Mouse (Mus musculus): ENCODE data around the gene Errfi1.

Gene Errfi1

DNA sequence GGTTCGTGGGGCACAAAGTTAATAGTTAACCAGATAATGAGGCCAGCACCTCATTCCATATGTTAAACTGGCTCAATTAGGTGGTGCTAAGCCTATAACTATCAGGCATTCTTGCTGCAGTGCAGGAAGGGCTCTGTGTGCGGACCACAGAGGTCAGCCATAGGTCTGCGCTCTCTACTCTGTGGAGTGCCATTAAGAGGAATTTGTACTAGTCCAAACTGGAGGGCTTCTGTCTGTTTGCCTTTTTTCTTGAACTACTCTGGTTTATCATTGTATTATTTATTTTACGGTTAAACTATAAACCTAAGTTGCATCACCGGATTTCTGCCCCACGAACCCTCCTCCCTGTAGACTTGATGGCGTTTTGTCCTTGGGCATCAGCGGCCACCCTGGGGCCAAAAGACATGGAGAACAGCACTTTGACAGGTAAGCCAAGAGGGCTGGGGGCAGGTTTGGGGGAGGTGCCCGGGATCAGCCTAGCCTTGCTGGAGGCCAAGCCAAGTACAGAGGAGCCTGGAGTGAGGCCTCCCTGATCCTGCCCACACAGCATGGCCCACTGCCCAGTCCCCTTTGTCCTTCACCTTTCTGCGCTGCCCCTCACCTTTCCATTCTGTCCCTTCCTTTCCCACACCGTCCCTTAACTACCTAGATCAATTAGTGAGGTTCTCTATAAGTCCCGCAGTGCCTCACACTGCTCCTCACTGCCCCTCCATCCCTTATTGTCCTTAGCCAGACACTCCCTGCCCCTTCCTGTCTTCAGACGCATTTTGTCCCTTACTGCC is at the start of gene Errfi1:
TSS of gene Errfi1 (plus strand) at position 240 of the 782 bp plus-strand sequence.
- DNase-seq (ENCODE audit: low spot score in 2 of 2), result no peak

DNA sequence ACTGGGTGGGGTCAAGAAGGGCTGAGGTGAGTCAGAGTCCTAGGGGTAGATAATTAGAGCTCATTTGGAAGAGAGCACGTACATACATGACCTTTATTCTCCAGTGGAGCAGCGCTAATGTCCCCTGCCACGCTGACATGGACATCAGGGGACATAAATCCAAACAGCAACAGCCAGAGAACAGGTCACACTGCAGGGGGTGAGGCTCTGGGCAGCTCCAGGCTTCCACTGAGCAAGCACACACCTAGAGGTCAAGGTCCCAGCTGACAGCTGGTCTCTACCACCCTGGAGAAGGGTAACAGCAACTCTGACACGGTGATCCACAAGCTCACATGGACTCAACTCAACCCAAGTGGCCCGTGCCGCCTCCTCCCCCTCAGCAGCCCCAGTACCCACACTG is 49.5 kb upstream of the Errfi1 start:
- DNase-seq (ENCODE audit: low spot score in 2 of 2), result no peak

DNA sequence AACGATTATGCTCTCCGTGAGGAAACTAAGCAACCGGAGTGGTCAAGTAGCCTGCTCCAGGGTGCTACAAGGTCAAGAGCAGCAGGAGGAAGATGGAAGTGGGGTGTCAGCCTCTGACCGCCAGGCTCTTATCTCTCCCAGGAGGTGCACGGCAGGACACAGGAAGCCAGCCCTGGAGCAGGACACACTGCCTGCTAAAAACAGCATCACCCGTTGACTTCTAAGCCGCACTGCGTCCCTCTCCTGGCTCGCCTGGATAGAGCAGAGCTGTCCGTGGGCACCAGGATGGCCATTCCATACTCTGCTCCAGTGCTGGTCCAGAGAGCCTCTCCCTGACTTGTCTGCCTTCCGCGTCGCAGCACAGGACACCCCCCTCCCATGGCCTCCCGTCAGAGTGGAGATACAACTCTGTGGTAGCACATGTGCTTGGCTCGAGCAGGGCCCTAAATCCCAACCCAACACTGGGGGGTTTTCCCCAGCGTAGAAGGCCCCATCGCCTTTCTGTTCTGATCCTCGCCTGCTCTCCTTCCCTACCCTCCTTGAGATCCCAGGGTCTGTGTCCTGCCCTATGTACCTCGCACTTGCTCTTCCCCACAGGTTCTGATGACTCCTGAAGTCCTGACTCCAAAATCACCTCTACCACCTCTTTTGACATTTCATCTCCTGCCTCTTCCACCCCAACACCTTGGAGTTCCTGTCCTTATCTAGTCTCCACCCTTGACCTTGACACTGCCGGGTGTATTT is 45.8 kb upstream of the Errfi1 start:
- no peak for DNase-seq (ENCODE audit: low spot score in 2 of 2)

DNA sequence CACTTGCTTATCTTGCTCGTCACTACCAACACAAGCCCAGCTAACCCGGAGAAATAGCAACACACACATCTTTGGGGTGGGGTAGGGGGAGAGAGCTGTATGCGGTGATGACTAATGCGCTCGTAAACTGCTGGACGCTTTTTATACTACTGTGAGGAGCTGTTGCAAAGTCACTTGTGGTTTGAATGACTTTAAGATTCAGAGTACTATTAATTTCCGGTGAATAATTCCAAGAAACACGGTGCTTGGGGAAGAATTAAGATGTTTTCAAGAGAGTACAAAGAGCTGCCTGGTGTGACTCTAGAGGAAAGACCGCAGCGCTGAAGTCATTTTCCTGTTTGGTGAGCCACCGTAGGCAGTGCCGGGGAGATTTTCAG is 45.3 kb upstream of the Errfi1 start:
- DNase-seq (ENCODE audit: low spot score in 2 of 2), result no peak

DNA sequence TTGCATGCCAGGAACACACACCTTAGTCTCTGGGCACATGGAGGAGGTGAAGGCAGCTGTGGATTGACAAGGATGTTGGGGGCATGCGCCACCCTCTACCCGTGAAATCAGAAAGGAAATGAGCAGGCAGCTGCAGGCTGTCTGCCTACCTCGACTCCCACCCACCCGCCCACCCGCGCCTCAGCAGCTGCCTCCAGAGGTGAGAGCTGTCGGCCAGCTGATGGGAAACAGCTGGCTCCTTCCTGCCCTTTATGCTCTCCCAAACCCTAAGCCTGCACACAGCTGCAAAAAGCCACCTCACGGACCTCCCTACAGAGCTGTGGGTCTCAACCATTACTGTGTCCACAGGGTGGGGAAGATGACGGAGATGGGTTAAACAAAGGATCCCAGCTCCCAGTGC is 44.4 kb upstream of the Errfi1 start:
- DNase-seq (ENCODE audit: low spot score in 2 of 2), result no peak

DNA sequence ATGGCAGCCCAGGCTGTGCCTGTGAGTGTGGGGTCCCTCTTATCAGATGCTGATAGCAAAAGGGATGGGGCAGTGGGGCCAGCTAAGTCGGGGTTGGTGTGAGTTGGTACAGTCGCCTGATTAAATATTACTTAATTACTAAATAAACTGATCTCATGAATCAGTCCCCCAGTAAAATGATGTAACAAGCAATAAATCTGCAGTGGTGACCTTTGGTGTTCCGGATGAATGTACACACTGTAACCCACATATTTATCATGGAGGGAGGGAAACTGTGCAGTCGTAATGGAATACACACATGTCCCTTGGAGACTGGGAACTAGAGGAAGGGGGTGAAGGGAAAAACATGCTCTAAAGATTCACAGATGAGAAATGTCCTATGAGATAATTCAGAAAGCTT is 38.6 kb upstream of the Errfi1 start:
- no peak for DNase-seq (ENCODE audit: low spot score in 2 of 2)

DNA sequence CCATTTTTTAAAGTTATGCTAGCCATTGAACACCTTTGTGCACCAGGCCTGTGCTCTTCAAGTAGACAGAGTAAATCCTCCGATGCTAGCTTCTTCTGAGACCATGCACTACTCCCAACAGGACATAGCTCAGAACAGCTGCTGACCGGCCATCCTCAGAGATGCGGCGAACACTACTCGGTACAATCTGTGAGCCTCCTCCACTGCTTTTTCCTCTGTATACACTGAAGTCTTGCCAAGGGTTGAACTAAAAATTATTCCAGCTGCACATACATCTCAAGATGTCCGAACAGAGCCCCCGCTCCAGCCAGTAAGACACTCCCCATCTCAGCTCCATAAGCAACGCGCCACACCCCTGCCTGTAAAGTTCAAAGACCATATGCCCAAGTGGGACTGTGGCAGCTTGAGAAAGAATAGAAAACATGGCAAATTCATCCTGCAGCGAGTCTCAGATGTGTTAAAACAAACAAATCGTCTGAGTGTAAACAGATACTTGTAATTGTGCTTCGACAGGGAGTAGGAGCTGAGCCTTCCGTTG is 37.2 kb upstream of the Errfi1 start:
- no peak for DNase-seq (ENCODE audit: low spot score in 2 of 2)

DNA sequence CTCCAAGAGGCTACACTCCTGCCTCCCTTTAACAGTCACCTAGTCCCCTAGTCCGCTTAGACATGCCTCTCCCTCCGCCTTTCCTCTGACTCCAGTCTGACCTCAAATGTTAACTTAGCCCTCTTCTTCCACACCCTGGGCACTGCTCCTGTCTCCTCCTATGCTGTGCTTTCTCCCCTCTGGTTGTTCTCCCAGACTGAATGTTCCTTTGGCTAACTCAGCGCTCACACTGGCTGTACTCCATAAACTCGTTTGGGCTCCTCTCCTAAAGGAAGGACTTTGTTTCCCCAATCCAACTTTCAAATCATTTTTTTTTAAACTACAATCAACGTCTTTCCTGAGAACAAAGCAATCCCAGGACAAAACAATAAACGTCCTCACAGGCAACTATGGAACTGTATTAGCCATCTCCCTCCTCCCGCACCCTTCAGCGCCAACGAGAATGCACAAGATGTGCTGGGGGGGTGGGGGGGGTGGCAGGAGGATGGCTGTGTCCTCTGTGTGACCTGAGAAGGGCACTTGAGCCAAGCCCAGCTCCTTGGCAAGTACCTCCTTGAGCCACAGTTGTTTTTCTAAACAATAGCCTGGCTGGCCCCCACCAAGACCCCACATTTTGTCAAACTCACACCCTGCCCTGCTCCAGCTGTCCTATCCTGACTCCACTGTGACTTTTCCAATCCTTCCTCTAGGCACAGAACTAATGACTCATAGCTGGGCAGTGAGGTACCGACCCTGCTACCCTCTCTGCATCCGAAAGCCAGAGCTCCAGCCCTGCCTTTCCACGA is 34.4 kb upstream of the Errfi1 start:
- no peak for DNase-seq (ENCODE audit: low spot score in 2 of 2)

DNA sequence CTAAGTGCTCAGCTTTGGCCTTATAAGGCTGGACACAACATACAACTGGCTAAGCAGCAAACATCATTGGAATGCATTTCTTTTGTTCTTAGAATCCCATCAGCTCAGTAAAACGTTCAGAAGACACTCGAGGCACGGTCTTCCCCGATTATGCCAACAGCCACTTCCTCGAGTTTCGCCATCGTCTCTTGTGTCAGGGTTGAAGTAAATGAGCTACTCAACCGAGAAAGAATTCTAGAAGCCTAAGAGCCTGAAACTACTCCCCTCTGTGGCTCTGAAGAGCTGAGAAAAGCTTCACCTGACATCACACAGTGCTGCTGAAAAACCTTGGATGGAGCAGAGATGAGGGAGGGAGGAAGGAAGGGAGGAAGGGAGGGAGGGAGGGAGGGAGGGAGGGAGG is 32.3 kb upstream of the Errfi1 start:
- no peak for DNase-seq (ENCODE audit: low spot score in 2 of 2)

DNA sequence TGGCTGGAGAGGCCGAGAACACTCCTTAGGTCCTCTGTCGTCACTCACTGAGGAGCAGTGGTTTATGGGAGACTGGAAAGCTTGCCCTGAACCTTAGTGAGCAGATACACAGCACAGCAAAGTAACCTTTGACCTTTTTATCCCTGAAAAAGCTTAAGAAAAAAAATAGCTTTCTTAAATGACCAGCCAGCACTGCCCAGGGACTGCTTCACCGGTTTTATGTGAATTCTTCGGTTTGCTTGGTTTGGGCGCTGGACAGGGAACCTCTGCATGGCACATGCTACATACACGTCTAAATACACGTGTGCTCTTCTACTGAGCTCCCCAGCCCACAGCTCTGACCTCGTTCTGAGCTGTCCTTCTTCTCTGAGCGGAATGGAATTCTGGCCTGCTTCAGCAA is 31.1 kb upstream of the Errfi1 start:
- no peak for DNase-seq (ENCODE audit: low spot score in 2 of 2)

DNA sequence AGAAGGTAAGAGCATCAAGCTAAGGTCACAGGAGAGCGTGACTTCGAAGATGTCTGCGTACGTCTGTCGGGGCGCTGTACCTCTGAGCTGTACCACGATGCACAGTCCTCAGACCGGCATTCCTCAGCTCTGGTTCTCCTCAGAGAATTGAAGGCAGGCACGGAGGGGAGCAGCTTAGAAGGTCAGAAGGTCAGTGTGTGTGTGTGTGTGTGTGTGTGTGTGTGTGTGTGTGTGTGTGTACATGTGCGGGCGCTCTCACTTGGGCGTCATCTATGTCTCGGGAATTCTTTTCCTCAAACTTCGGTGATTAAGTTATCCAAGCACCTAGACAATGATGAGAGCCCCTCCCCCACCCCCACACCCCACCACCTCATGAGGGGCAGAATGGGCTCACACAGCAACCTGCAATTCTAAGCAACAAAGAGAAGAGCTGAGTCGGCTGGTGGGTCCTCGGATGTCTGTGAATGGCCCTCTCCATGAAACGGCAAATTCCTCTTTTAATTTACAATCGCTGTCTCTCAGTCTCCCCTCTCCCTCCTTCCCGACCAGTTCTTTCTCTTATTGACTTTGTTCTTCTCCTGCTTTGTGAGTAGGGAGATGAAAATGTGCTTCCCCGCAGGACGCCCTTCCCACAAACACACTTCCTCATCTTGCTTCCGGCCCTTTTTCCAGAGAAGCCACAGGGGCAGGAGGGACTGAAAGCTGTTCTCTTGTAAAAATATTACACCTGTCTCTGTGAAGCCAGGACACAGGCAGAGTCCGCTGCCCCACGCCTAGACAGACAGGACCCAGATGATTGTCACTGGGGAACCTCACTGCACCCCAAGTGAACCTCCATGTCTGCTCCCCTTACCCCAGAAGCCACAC is 29.9 kb upstream of the Errfi1 start:
- DNase-seq (ENCODE audit: low spot score in 2 of 2), result no peak

DNA sequence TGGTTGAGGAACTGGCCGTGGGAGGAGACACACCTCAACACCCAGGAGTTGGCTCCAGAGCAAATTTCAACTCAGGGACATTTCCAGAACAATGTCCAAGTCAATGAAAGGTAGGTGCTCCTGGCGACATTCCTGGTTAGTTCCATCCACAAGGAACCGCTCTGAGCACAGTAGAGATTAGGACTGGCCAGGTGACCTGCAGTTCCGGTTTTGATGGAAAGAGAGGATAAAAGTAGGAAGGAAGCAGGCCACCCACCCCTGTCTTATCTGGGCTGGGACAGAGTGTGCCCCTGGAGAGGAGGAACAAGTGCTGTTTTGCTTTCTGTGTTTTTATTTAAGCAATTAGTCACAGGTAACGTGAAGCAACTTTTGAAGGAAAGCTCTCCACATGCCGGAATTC is 28.8 kb upstream of the Errfi1 start:
- DNase-seq (ENCODE audit: low spot score in 2 of 2), result no peak

DNA sequence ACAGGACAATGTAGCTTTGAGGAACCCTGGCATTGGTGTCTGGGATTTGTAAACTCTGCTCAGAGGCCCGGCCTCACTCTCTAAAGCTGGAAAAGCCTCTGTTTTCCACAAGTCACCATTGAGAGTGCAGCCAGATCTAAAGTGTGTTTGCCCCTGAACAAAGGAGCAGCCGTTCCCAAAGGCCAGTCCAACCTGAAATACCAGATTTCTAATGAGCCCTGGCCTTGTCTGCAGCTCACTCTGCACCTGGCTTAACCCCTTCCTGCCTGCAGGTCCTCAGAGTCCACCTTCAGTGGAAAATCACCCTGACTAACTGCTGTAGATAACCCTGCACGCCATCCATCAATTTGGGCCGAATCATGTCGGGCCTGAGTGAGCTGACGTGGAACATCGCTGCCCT is 28.2 kb upstream of the Errfi1 start:
- DNase-seq (ENCODE audit: low spot score in 2 of 2), result no peak

DNA sequence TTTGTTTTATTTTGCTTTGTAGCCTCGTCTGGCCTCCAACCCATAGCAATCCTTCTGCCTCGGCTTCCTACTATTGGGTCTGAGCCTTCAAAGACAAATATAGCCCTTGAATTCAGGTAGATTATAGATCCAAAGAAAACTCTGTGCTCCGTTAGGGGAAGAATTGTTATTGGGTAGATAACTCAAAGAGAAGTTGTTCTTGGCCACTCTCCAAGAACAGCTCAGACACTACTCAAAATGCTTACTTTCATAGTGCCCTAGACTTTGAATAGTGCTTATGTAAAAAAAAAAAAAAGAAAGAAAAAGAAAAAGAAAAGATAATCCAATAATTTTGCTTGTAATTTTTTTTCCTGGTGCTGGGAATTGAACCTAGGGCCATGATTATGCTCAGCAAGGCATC is 22.4 kb upstream of the Errfi1 start:
- no peak for DNase-seq (ENCODE audit: low spot score in 2 of 2)

DNA sequence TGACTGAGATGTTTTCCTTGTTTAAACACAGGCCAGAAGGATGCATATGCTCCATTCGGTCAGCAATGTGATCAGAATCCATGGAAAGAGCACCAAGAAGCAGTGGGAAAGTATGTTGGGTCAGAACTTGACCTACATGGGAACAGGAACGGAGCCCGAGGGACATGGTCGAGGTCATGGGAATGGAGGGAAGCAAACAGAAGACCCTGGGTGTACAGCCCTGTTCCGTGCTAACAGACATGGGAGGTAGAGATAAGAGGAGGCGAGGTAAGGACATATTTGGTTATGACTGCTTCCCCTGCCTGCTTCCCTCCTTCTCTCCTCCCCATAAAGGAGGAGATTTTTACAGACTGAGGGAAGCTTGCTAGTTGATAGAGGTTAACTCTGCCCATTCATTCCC is 21.8 kb upstream of the Errfi1 start:
- no peak for DNase-seq (ENCODE audit: low spot score in 2 of 2)

DNA sequence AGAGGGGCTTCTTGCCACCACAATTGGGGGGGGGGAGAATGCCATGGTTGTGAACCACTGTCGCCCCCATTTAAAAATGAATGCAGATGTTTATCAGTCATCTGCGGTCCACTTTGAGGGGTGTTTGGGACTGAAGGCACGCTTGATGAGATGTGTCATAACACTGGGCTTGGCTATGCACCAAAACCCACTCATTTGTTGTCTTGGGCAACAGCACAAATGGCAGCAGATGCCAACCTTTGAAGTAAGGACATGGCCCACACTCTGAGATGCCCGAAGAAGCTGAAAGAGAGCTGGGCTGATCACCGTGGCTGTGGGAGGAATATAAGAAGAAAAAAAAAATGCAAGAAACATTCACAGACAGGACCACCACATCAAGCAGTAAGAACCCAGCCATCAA is 18.6 kb upstream of the Errfi1 start:
- no peak for DNase-seq (ENCODE audit: low spot score in 2 of 2)

DNA sequence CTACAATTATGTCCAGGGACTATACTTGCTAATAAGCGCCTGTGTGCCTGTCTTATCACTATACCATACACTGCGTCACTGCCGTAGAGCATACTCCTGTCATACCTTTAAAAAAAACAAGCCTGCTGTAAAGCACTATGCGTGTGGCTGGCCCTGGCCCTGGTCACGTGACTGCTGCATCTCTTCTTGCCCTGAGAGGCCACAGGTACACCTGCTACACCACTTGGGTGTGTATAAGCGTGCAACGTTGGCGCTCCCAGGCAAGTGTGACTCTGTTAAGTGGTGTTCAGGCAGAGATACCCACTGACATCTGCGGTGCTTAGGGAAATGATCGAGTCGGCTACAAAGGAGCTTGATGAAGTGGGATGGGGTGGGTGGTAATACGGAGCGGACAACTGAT is 17.5 kb upstream of the Errfi1 start:
- no peak for DNase-seq (ENCODE audit: low spot score in 2 of 2)

DNA sequence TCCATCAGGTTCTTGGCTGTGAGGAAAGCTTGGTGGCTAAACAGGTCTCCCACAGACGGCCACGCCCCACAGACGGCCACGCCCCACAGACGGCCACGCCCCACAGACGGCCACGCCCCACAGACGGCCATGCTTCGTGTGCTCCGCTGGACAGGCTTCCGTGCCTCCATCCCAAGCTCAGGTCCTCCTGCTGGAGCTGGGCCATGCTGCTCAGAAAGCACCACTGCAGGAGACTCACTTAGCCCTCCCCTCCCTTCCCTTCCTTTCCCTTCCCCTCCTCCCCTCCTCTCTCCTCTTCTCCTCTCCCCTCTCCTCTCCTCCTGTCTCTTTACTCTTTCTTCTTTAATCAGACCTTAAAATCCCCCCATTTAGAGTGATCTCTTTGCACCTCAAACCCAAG is 16.8 kb upstream of the Errfi1 start:
- DNase-seq (ENCODE audit: low spot score in 2 of 2), result no peak

DNA sequence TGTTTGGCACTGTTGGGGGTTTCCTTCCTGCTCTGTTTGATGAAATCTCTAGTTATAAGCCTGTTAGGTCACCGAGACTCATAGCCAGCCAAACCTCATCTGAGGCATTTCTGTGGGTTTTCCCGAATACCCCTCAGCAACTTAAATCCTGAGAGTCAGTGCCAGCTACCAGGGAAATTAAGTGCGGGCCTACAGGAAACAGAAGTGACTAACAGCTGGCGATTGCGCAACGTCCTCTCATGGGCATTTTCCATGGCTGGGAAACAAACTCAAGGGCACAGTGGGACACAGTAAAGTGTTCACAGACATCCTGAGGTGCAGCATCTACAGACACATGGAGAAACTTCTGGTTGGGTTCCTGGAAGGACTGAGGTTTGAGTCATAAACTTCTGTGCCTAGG is 16.3 kb upstream of the Errfi1 start:
- no peak for DNase-seq (ENCODE audit: low spot score in 2 of 2)

DNA sequence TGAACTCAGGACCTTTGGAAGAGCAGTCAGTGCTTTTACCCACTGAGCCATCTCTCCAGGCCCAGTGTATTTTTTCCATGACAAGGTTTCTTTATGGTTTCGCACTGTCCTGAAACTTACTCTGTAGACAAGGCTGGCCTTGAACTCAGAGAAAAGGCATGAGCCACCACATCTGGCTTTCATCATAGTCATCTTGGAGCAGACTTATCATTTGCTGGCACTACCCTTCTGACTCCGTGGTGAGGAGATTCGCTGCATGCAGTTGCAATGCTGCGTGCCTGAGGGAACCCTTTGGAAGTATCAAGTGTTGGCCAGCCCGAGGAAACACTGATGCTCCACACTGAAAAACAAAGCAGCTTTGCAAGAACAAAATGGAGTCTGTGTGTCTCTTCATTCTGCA is 11.7 kb upstream of the Errfi1 start:
- no peak for DNase-seq (ENCODE audit: low spot score in 2 of 2)

DNA sequence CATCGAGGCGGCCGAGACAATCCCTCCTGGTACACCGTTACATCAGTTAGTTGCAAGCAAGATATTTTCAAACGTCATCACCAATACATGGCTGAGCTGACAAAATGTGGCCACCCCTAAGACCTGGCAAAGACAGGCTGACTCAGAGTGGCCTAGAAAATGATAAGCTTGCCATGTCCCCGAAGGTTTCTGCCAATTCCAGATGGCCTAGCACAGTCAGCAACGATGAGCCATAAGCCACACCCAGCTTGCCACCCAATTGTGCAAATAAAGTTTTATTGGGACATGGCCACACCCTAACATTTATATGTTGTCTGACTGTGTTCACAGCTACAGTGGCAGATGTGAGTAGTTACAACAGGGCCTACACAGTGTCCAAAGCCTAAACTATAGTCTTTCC is 10.5 kb upstream of the Errfi1 start:
- DNase-seq (ENCODE audit: low spot score in 2 of 2), result no peak

DNA sequence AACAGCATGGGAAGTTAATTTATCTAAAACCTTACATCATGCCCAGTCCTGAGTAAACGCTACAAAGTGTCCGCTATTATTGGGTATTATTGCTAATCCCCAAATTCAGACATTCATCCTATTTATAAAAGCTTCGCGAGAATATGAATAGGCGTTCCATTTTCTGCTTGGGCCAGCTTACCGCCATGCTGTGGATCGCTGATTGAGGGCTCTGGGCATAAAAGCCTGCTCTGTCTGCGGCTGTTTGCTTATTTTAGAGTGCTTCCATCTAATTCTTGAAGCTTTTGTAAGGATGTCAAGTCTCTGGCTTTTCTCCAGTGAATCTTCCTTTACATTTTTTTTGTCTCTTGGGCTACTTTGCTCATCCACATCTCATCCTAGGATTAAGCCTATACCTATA is 7.4 kb upstream of the Errfi1 start:
- DNase-seq (ENCODE audit: low spot score in 2 of 2), result no peak

Measured in left cerebral cortex, adult 9 months (tissue).